Mouse (Mus musculus) bone marrow macrophage, adult 2 months (primary cell): Measurements from ENCODE around the gene Olfr24.

Experiments used
- CTCF ChIP-seq: IDR thresholded peaks from 2 replicates; pipeline ENCODE4 v1.5.1; 2012; ENCODE audit warnings: low read depth, mild to moderate bottlenecking, low read length, moderate library complexity
- POLR2A ChIP-seq: IDR thresholded peaks from 2 replicates; pipeline ENCODE4 v1.6.1; 2012; ENCODE audit warnings: mild to moderate bottlenecking, low read depth, low read length, borderline replicate concordance

DNA sequence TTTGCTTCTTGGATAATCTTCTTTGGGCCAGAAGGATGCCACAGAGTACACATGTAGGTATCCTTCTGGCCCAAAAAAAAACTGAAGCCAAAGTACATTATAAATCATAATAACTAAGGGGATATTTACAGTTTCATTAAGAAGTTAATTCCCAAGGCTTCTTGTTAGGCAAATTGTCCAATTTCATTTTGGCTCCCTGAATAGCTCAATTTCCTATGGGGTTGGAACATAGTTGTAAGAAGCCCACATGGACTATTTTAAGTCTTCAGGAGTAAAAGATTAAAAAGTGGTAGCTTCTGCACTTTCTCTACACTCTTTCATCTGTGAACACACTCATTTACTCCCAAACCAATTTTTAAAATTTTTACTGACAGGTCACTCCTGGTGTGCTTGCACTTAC, at the start of gene Olfr24:
- TF ChIP-seq CTCF (no peak), POLR2A (no peak)
